Mouse (Mus musculus) CD4-positive, CD25-positive, alpha-beta regulatory T cell, adult 4 months (primary cell): ENCODE data around the gene Akap7. TPM values are rescaled to one million over a fixed set of nuclear protein-coding genes. Genes with fewer than 3 reads are reported as not detected.

Source experiments
- ATAC-seq: one replicate; pipeline ENCODE4 v1.8.0; 2017
- polyA plus RNA-seq, 2 experiments: library from polyadenylated mRNA; unstranded; fragments of 100-300 nt; shearing (Covaris generic); gene quantifications; one replicate each; pipeline ENCODE4 v1.2.1; 2017

The Akap7 gene
- polyA plus RNA-seq, result 1 to 10 TPM; 3.9 to 6.1 TPM

- ATAC-seq, result no peak
Observed at GRCm38 (mm10) chr10:25307770-25308169, at the start of gene Akap7. TSS of gene Akap7 (minus strand) at chr10:25307870.

- no peak for ATAC-seq
Observed at GRCm38 (mm10) chr10:25354390-25354789, 46.7 kb upstream of the Akap7 start.

- no peak for ATAC-seq
Observed at GRCm38 (mm10) chr10:25353941-25354340, 46.3 kb upstream of the Akap7 start.

- no peak for ATAC-seq
Observed at GRCm38 (mm10) chr10:25342801-25343200, 35.1 kb upstream of the Akap7 start.

- ATAC-seq, result no peak
Observed at GRCm38 (mm10) chr10:25340675-25341074, 33.0 kb upstream of the Akap7 start.

GRCm38 (mm10) chr10:25333390-25334079 lies 25.9 kb upstream of the Akap7 start:
- ATAC-seq, result no peak

GRCm38 (mm10) chr10:25331321-25332049 lies 23.8 kb upstream of the Akap7 start:
- peak; percentile 90 for ATAC-seq

- ATAC-seq, result no peak
Observed at GRCm38 (mm10) chr10:25330094-25330493, 22.4 kb upstream of the Akap7 start.

GRCm38 (mm10) chr10:25327511-25327910 lies 19.8 kb upstream of the Akap7 start:
- no peak for ATAC-seq

- ATAC-seq, result no peak
Observed at GRCm38 (mm10) chr10:25325690-25326089, 18.0 kb upstream of the Akap7 start.

GRCm38 (mm10) chr10:25321198-25321597 lies 13.5 kb upstream of the Akap7 start:
- no peak for ATAC-seq

GRCm38 (mm10) chr10:25319531-25319930 lies 11.9 kb upstream of the Akap7 start:
- ATAC-seq, result no peak

- no peak for ATAC-seq
Observed at GRCm38 (mm10) chr10:25318405-25318804, 10.7 kb upstream of the Akap7 start.

GRCm38 (mm10) chr10:25317665-25318064 lies 10.0 kb upstream of the Akap7 start:
- ATAC-seq, result no peak

- ATAC-seq, result no peak
Observed at GRCm38 (mm10) chr10:25313856-25314584, 6.3 kb upstream of the Akap7 start.

GRCm38 (mm10) chr10:25311554-25312212 lies 4.0 kb upstream of the Akap7 start:
- no peak for ATAC-seq

GRCm38 (mm10) chr10:25310736-25311135 lies 3.1 kb upstream of the Akap7 start:
- ATAC-seq, result no peak

- ATAC-seq, result no peak
Observed at GRCm38 (mm10) chr10:25309996-25310395, 2.3 kb upstream of the Akap7 start.

- ATAC-seq, result no peak
Observed at GRCm38 (mm10) chr10:25305146-25305545, 2.5 kb downstream of the Akap7 start.

- ATAC-seq, result no peak
Observed at GRCm38 (mm10) chr10:25304608-25305007, 3.1 kb downstream of the Akap7 start.

GRCm38 (mm10) chr10:25299031-25299529 lies 8.6 kb downstream of the Akap7 start:
- no peak for ATAC-seq

- ATAC-seq, result no peak
Observed at GRCm38 (mm10) chr10:25298264-25298671, 9.4 kb downstream of the Akap7 start.
